Mouse (Mus musculus): Measurements from ENCODE around the gene Cntn4. TPM values are rescaled to one million over a fixed set of nuclear protein-coding genes. Genes with fewer than 3 reads are reported as not detected.

Gene Cntn4
- polyA plus RNA-seq (2016; fragmentation: Nextera tagmentation; extraction: Ambion mirVana): 5.3 and 7.3 TPM in 2 replicates

DNA sequence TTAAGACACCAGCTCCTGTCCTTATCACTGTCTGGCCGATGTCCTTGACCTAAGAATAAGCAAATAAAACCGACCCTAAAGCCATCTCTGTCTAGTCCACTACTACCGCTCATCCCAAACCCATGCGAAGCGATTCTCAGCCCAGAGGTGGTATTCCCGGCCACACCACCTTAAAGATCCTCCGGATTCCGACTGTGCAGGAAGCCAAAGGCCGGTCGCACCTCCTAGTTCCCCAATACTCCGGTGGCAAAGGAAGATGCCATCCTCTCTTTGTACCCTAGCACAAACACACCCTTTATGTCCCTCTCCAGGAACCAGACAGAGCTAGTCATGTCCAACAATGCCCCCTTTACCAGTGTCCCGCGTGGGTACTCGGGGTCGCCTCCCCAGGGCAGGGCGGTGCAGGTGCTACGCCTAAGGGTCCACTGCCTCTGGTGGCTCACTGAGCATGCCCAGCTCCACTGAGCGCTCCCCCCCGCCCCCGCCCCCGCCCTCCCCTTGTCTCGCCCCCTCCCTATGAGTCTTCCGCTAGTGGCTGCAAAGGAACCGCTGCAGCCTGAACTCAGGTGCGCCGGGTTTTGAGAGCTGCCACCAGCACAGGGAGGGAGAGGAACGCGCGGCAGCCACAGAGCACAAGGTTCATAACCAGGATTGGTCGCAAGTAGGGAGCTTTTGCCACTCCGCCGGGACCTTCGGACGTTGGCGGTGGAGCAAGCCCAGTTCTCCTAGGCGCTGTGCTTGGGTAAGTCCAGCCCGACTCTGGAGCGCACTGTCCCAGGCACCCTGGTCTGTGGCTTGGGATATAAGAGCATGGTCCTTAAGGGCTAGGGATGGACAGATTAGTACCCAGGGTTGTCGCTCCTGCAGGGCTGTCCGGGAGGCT is at the start of gene Cntn4:
Gene Cntn4, plus strand, starts transcription at position 512 of the 883 bp plus-strand sequence.
- 0 out of 2 replicates have a peak, but pooled peaks cover 4% of the 10 kb centered on the region for H3K4me1 ChIP-seq
- peaks cover 44% of the 10 kb centered on the region for H3K27me3 ChIP-seq
- peak; percentile 66 for ATAC-seq (ENCODE audit: insufficient number of reproducible peaks, insufficient read depth, low FRiP score, low TSS enrichment)
- H3K4me2 ChIP-seq (replicated peaks): peak within 1 kb of the TSS; percentile 82
- H3K9me3 ChIP-seq: no peaks in the 10 kb centered on the region
- H3K9ac ChIP-seq: peak within 1 kb of the TSS; percentile 15; the same call in 1 of the 2 replicates
- no peaks in the 10 kb centered on the region for H3K36me3 ChIP-seq
- H3K4me3 ChIP-seq: peak within 1 kb of the TSS; percentile 38
- no peak within 1 kb of the TSS for H3K27ac ChIP-seq
- WGBS: 1% methylated on average over 40 of the region's 40 CpGs

DNA sequence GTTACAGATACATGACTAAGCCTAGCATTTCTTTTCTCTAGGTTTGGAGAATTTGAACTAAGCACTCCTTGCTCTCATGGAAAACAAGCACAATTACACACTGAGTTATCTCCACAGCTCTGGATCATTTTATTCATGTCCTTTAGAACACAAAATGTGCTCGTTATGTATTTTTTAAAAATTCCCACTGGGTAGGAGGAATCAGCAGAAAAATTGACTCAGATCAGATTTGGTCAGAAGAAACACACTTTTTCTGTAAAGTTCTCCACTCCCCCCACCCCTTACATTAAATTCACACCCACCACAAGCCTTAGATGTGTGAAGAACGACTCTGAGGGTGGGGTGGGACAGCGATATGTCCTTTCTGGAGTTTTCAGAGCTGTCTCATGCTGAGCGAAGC is 3.2 kb upstream of the Cntn4 start:
- Histone ChIP-seq H3K9ac (no peak overlapping the region), H3K36me3 (no peaks in the 10 kb centered on the region), H3K4me1 (0 out of 2 replicates have a peak, but pooled peaks cover 4% of the 10 kb centered on the region), H3K4me3 (no peak overlapping the region), H3K9me3 (no peaks in the 10 kb centered on the region), H3K27me3 (peaks cover 22% of the 10 kb centered on the region), H3K4me2 (replicated peaks) (no peak overlapping the region), H3K27ac (no peak overlapping the region)
- ATAC-seq (ENCODE audit: insufficient number of reproducible peaks, insufficient read depth, low FRiP score, low TSS enrichment): no peak
- 79% methylated on average over 4 of the region's 4 CpGs for WGBS

DNA sequence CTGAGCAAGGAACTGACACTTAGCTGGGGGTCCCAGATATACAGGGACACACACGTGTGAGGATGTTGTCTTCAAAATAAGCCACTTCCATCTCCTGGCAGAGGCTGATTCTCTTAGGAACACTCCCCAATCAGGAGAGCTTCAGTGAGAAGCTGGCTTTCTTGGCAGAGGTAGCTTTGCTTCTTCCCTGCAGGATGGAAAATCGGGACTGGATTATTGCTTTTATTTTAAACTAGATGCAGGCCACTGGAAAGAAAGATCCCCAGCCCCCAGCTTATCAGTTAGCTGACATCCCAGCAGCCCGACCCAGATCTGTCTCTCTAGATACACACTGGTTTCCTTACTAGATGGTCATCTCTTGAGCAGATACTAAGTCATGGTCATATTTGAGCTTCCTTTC is 2.4 kb upstream of the Cntn4 start:
- 37% methylated on average over 3 of the region's 3 CpGs for WGBS
- H3K27ac ChIP-seq: no peak overlapping the region
- no peak overlapping the region for H3K4me3 ChIP-seq
- no peak overlapping the region for H3K9ac ChIP-seq
- H3K36me3 ChIP-seq: no peaks in the 10 kb centered on the region
- no peak for ATAC-seq (ENCODE audit: insufficient number of reproducible peaks, insufficient read depth, low FRiP score, low TSS enrichment)
- H3K27me3 ChIP-seq: peaks cover 30% of the 10 kb centered on the region
- H3K4me2 ChIP-seq (replicated peaks): no peak overlapping the region
- 0 out of 2 replicates have a peak, but pooled peaks cover 4% of the 10 kb centered on the region for H3K4me1 ChIP-seq
- no peaks in the 10 kb centered on the region for H3K9me3 ChIP-seq

DNA sequence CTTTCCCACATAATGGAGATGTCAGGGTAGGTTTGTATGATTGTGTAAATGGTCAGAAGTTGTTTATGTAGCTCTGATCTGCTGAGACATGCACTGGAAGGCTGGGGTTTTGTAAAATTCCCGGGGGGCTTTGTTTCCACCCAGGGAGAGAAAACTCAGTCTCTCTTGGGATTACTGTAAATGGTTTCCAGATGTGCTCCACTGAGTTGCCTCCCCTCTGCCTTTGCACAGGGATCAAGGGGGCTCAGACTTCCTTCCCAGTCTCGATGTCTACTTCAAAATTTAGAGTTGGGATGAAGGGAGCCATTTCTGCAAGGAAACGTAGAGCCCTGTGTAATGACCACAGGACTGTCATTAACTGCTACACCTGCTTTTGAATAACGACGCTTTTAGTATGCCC is 823 bp upstream of the Cntn4 start:
- Histone ChIP-seq H3K36me3 (no peaks in the 10 kb centered on the region), H3K4me1 (0 out of 2 replicates have a peak, but pooled peaks cover 4% of the 10 kb centered on the region), H3K9me3 (no peaks in the 10 kb centered on the region), H3K4me3 (peak overlapping the region; percentile 38), H3K9ac (no peak overlapping the region), H3K4me2 (replicated peaks) (peak overlapping the region; percentile 82), H3K27me3 (peaks cover 44% of the 10 kb centered on the region), H3K27ac (no peak overlapping the region)
- no peak for ATAC-seq (ENCODE audit: insufficient number of reproducible peaks, insufficient read depth, low FRiP score, low TSS enrichment)
- 14% methylated on average over 5 of the region's 5 CpGs for WGBS

DNA sequence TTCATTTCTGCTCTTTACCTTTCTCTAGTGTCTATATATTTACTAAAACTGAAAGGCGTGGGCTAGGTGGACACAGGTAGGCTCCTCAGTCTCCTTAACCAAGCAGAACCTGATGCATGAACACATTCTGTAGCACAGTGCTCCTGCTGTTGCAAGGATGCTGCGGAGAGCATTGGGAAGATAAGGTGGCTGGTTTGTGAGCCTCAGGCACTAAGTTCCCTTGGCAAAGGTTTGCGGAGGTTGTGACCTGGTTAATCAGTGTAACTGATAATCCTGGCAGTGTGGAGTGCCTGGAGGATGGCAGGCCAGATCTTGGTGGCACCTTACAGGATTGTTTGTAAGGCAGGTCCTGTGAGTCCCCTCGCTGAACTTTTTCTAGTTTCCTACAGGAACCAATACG is 1.3 kb downstream of the Cntn4 start:
- WGBS: 8% methylated on average over 5 of the region's 5 CpGs
- Histone ChIP-seq H3K27ac (no peak overlapping the region), H3K4me2 (replicated peaks) (peak overlapping the region; percentile 15), H3K36me3 (no peaks in the 10 kb centered on the region), H3K4me1 (0 out of 2 replicates have a peak, but pooled peaks cover 4% of the 10 kb centered on the region), H3K9me3 (no peaks in the 10 kb centered on the region), H3K4me3 (peak overlapping the region; percentile 38), H3K27me3 (peaks cover 44% of the 10 kb centered on the region), H3K9ac (no peak overlapping the region)
- ATAC-seq (ENCODE audit: insufficient number of reproducible peaks, insufficient read depth, low FRiP score, low TSS enrichment): no peak

DNA sequence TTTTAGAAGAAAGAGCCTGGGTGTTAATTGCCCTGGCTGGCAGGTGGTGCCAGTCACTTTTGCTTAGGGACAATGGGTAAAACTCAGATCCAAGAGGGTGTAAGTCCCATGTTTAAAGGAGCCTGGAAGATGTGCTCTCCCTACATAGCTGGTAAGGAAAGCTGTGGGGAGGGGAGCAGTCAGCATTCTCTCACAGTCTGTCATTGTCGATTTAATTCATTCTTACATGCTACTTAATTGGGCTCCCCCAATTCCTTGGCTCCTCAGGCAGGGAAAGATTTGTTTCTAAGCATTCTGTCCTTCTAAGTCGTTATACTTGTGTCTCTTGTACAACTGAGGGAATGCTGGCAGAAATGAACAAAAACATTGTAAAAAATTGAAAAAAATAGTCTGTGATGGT is 4.0 kb downstream of the Cntn4 start:
- Histone ChIP-seq H3K4me2 (replicated peaks) (no peak overlapping the region), H3K27me3 (peaks cover 44% of the 10 kb centered on the region), H3K9me3 (no peaks in the 10 kb centered on the region), H3K9ac (no peak overlapping the region), H3K36me3 (no peaks in the 10 kb centered on the region), H3K4me3 (no peak overlapping the region), H3K4me1 (0 out of 2 replicates have a peak, but pooled peaks cover 4% of the 10 kb centered on the region), H3K27ac (no peak overlapping the region)
- ATAC-seq (ENCODE audit: insufficient number of reproducible peaks, insufficient read depth, low FRiP score, low TSS enrichment): no peak
- 53% methylated on average over 2 of the region's 2 CpGs for WGBS

DNA sequence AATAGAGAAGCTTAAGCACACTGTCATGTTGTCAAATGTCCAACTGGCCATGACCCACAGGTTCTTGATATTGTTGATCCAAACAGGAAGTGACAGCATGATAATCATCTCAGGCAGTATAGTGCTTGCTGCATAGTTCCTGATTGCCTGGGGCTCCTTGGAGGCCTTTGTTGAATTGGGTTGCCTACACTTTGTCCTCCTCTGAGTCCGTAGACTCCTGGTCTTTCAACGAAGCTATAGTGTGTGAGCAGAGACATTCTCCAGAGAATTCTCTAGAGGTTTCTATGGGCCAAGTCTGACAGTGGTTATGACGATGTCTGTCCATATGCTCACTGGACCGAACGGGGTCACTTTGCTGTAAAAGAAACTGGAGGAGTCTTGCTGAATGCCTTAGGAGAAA is 5.8 kb downstream of the Cntn4 start:
- Histone ChIP-seq H3K4me1 (no peaks in the 10 kb centered on the region), H3K36me3 (no peaks in the 10 kb centered on the region), H3K4me2 (replicated peaks) (no peak overlapping the region), H3K9ac (no peak overlapping the region), H3K27me3 (peaks cover 31% of the 10 kb centered on the region), H3K4me3 (no peak overlapping the region), H3K27ac (no peak overlapping the region), H3K9me3 (no peaks in the 10 kb centered on the region)
- no peak for ATAC-seq (ENCODE audit: insufficient number of reproducible peaks, insufficient read depth, low FRiP score, low TSS enrichment)
- WGBS: 78% methylated on average over 5 of the region's 5 CpGs

DNA sequence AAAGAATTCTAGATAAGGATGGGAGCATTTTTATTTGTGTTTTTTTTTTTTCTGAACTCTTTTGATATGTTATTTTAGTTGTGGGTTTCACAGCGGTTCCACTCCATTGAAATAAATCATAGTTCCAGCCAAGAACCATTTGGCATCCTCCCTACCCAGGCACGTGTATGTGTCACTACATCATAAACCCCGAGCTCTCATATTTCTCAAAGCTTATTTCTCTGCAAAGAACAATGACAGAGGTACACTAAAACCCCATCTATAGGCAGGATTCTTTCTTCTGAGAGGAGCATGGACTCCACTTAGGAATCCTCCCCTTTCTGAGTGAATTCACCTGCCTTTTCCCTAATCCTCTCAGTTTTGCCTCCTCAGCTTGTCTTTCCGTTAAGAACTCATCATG is 6.7 kb downstream of the Cntn4 start:
- Histone ChIP-seq H3K4me3 (no peak overlapping the region), H3K9me3 (no peaks in the 10 kb centered on the region), H3K27ac (no peak overlapping the region), H3K4me2 (replicated peaks) (no peak overlapping the region), H3K36me3 (no peaks in the 10 kb centered on the region), H3K4me1 (no peaks in the 10 kb centered on the region), H3K27me3 (peaks cover 23% of the 10 kb centered on the region), H3K9ac (no peak overlapping the region)
- WGBS: 60% methylated on average over 4 of the region's 4 CpGs
- ATAC-seq (ENCODE audit: insufficient number of reproducible peaks, insufficient read depth, low FRiP score, low TSS enrichment): peak; percentile 35; the same call in 1 of the 2 replicates

DNA sequence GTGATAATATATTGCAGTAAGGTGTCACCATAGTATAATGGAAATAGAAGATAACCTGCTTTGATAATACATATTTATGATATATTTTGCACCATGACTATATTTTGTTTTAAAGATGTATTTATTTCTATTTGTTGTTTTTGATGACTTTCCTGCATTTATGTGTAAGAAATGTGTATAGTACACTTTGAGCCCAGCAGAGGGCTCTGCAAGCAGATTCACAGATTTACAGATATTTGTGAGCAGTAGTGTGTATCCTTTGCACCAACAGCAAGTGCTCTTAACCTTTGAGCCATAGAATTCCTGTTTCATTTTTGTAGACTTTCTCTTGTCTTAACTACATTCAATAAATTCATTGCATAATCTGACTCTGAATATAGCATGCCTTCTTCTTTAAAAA is 10.7 kb downstream of the Cntn4 start:
- Histone ChIP-seq H3K27me3 (no peaks in the 10 kb centered on the region), H3K4me1 (no peaks in the 10 kb centered on the region), H3K36me3 (no peaks in the 10 kb centered on the region), H3K4me2 (replicated peaks) (no peak overlapping the region), H3K4me3 (no peak overlapping the region), H3K9me3 (no peaks in the 10 kb centered on the region), H3K9ac (no peak overlapping the region), H3K27ac (no peak overlapping the region)
- ATAC-seq (ENCODE audit: insufficient number of reproducible peaks, insufficient read depth, low FRiP score, low TSS enrichment): no peak

DNA sequence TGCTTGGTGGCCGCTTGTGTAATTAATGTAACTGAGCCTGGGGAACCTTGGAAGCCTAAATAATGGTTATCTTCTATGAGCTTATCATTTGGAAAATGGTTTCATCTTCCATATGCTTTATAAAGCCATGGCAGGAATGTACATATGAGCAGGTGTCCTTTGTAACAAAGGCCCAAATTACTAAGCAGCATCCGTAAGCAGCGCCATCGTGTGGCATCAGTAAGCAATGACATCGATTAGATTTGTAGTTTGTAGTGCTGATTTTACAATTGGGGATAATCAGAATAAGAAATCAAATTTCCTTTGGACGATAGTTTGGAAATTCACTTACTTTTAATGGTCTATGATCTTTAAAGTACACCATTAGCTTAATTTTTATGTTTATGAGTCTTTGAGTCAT is 64.6 kb downstream of the Cntn4 start:
- Histone ChIP-seq H3K36me3 (no peaks in the 10 kb centered on the region), H3K9ac (no peak overlapping the region), H3K4me1 (no peaks in the 10 kb centered on the region), H3K9me3 (no peaks in the 10 kb centered on the region), H3K4me3 (no peak overlapping the region), H3K4me2 (replicated peaks) (no peak overlapping the region), H3K27me3 (no peaks in the 10 kb centered on the region), H3K27ac (no peak overlapping the region)
- WGBS: 28% methylated on average over 6 of the region's 6 CpGs
- ATAC-seq (ENCODE audit: insufficient number of reproducible peaks, insufficient read depth, low FRiP score, low TSS enrichment): no peak

DNA sequence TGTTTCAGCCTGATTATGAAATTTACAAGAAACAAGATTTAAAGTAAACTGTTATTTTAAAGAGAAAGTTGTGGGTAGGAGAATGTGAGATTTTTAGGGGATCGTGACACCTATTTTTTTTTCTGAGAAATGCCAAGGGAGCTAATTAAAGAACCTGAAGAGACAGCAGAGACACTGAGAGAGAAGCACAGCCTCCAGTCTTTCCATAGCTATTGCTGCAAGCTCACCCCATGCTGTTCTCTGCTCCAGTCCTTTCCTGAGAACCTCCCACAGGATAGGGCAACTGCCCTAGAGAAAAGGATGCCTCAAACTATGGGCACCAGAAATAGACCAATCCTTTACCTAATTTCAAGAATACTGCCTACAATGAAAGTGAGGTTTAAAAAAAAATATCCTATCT is 103.2 kb downstream of the Cntn4 start:
- Histone ChIP-seq H3K36me3 (no peaks in the 10 kb centered on the region), H3K4me1 (no peaks in the 10 kb centered on the region), H3K27me3 (no peaks in the 10 kb centered on the region), H3K4me3 (no peak overlapping the region), H3K4me2 (replicated peaks) (no peak overlapping the region), H3K9ac (no peak overlapping the region), H3K27ac (no peak overlapping the region), H3K9me3 (no peaks in the 10 kb centered on the region)
- ATAC-seq (ENCODE audit: insufficient number of reproducible peaks, insufficient read depth, low FRiP score, low TSS enrichment): no peak
- WGBS: 75% methylated on average over 1 of the region's 1 CpGs

DNA sequence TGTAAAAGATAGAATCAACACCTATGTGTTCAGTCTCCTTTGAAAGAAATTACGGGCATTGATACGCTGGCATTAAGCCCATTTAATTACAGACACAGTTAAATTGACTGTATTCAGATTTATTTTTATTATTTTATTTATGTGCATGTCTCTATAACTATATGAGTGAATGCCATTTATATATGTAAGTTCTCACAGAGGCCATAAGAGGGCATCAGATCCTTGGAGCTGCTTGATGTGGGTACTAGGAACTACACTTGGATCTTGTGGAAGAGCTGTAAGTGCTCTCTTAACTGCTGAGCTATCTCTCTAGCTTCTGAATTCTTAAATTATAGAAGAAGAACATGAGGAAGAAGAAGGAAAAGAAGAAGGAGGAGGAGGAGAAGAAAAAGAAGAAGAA is 111.0 kb downstream of the Cntn4 start:
- Histone ChIP-seq H3K27ac (no peak overlapping the region), H3K9me3 (no peaks in the 10 kb centered on the region), H3K27me3 (no peaks in the 10 kb centered on the region), H3K4me1 (no peaks in the 10 kb centered on the region), H3K4me2 (replicated peaks) (no peak overlapping the region), H3K9ac (no peak overlapping the region), H3K36me3 (no peaks in the 10 kb centered on the region), H3K4me3 (no peak overlapping the region)
- WGBS: 96% methylated on average over 2 of the region's 2 CpGs
- ATAC-seq (ENCODE audit: insufficient number of reproducible peaks, insufficient read depth, low FRiP score, low TSS enrichment): no peak
